Mouse (Mus musculus) ES-Bruce4 (cell line): Measurements from ENCODE around the gene Acoxl. TPM values are rescaled to one million over a fixed set of nuclear protein-coding genes. Genes with fewer than 3 reads are reported as not detected.

ENCODE experiments used
- H3K27ac ChIP-seq: 2 replicates; pipeline ENCODE4 v1.5.1; 2012; ENCODE audit warnings: low read length, inconsistent platforms; ENCODE audit not compliant: insufficient read depth
- H3K27me3 ChIP-seq: 2 replicates; pipeline ENCODE4 v1.6.1; 2012; ENCODE audit warnings: mild to moderate bottlenecking, low read length, inconsistent platforms; ENCODE audit not compliant: control insufficient read depth, poor library complexity, insufficient read depth, severe bottlenecking
- H3K36me3 ChIP-seq: 2 replicates; pipeline ENCODE4 v1.6.1; 2012; ENCODE audit warnings: inconsistent platforms, mild to moderate bottlenecking, low read length, moderate library complexity; ENCODE audit not compliant: control insufficient read depth, poor library complexity, insufficient read depth, severe bottlenecking
- H3K4me1 ChIP-seq: one replicate; pipeline ENCODE4 v1.8.1; 2011; ENCODE audit warnings: low read length; ENCODE audit not compliant: control insufficient read depth, insufficient read depth
- H3K4me3 ChIP-seq: 2 replicates; pipeline ENCODE4 v1.5.1; 2011; ENCODE audit warnings: low read depth, mild to moderate bottlenecking, low read length
- H3K9ac ChIP-seq: 2 replicates; pipeline ENCODE4 v1.6.1; 2012; ENCODE audit warnings: low read depth, mild to moderate bottlenecking, inconsistent platforms; ENCODE audit not compliant: poor library complexity, severe bottlenecking
- H3K9me3 ChIP-seq: replicated peaks from 2 replicates; pipeline ENCODE4 v1.6.1; 2012; ENCODE audit warnings: mild to moderate bottlenecking, low read length, inconsistent platforms; ENCODE audit not compliant: control insufficient read depth, poor library complexity, insufficient read depth, severe bottlenecking
- CTCF ChIP-seq: IDR thresholded peaks from one replicate; pipeline ENCODE4 v1.8.1; 2011; ENCODE audit warnings: low read depth, low read length
- EP300 ChIP-seq: IDR thresholded peaks from 2 replicates; pipeline ENCODE4 v1.6.1; 2011; ENCODE audit warnings: low read depth, low read length; ENCODE audit not compliant: insufficient read depth
- POLR2A ChIP-seq: IDR thresholded peaks from one replicate; pipeline ENCODE4 v1.8.1; 2011; ENCODE audit warnings: low read length; ENCODE audit not compliant: insufficient read depth
- polyA plus RNA-seq: library from polyadenylated mRNA; stranded (reverse); fragments of >200 nt; gene quantifications from 2 replicates; pipeline ENCODE4 v1.2.4, GENCODE M21; 2011; ENCODE audit warnings: low read depth; ENCODE audit not compliant: missing spikeins, insufficient read depth, insufficient read length

Gene Acoxl
- polyA plus RNA-seq, 1 experiment: not detected

- Histone ChIP-seq H3K27me3 (no peaks in the 10 kb centered on the region), H3K4me3 (no peak overlapping the region), H3K4me1 (peaks cover 7% of the 10 kb centered on the region), H3K36me3 (peaks cover 26% of the 10 kb centered on the region), H3K9me3 (peaks cover 7% of the 10 kb centered on the region; the same call in 1 of the 2 replicates), H3K27ac (no peak overlapping the region), H3K9ac (no peak overlapping the region)
- TF ChIP-seq CTCF (peak; percentile 10), POLR2A (no peak)
Measured at GRCm38 (mm10) chr2:128140183-128140582, 301.5 kb downstream of the Acoxl start.

GRCm38 (mm10) chr2:128143992-128144391, 305.3 kb downstream of the Acoxl start:
- Histone ChIP-seq H3K4me1 (peaks cover 1% of the 10 kb centered on the region), H3K4me3 (no peak overlapping the region), H3K36me3 (peaks cover 29% of the 10 kb centered on the region), H3K27me3 (no peaks in the 10 kb centered on the region), H3K9ac (no peak overlapping the region), H3K9me3 (no peaks in the 10 kb centered on the region), H3K27ac (no peak overlapping the region)
- no peak for TF ChIP-seq EP300
- no peak for TF ChIP-seq POLR2A
- no peak for TF ChIP-seq CTCF

GRCm38 (mm10) chr2:128145433-128145832, 306.8 kb downstream of the Acoxl start:
- H3K9ac ChIP-seq: no peak overlapping the region
- H3K9me3 ChIP-seq: no peaks in the 10 kb centered on the region
- no peaks in the 10 kb centered on the region for H3K4me1 ChIP-seq
- no peaks in the 10 kb centered on the region for H3K27me3 ChIP-seq
- H3K36me3 ChIP-seq: peaks cover 35% of the 10 kb centered on the region
- TF ChIP-seq POLR2A: no peak
- TF ChIP-seq CTCF: no peak
- no peak for TF ChIP-seq EP300
- no peak overlapping the region for H3K27ac ChIP-seq
- no peak overlapping the region for H3K4me3 ChIP-seq

- H3K4me3 ChIP-seq: no peak overlapping the region
- TF ChIP-seq EP300 (no peak), POLR2A (no peak), CTCF (no peak)
- no peaks in the 10 kb centered on the region for H3K9me3 ChIP-seq
- peaks cover 3% of the 10 kb centered on the region for H3K4me1 ChIP-seq
- no peak overlapping the region for H3K27ac ChIP-seq
- H3K36me3 ChIP-seq: peaks cover 18% of the 10 kb centered on the region
- no peaks in the 10 kb centered on the region for H3K27me3 ChIP-seq
- H3K9ac ChIP-seq: no peak overlapping the region
Measured at GRCm38 (mm10) chr2:128149596-128149995, 310.9 kb downstream of the Acoxl start.

GRCm38 (mm10) chr2:128152211-128152610, 313.5 kb downstream of the Acoxl start:
- Histone ChIP-seq H3K27ac (no peak overlapping the region; the same call in 1 of the 2 replicates), H3K4me1 (peaks cover 3% of the 10 kb centered on the region), H3K9me3 (no peaks in the 10 kb centered on the region), H3K27me3 (no peaks in the 10 kb centered on the region), H3K36me3 (peaks cover 15% of the 10 kb centered on the region), H3K9ac (no peak overlapping the region), H3K4me3 (no peak overlapping the region)
- TF ChIP-seq POLR2A (no peak), EP300 (no peak), CTCF (no peak)

GRCm38 (mm10) chr2:128152845-128153550, 314.3 kb downstream of the Acoxl start:
- Histone ChIP-seq H3K4me1 (peaks cover 3% of the 10 kb centered on the region), H3K4me3 (0 out of 2 replicates have a peak overlapping the region, but pooled peaks have one; percentile 2), H3K27me3 (no peaks in the 10 kb centered on the region), H3K9me3 (no peaks in the 10 kb centered on the region), H3K9ac (no peak overlapping the region), H3K36me3 (peaks cover 12% of the 10 kb centered on the region), H3K27ac (no peak overlapping the region)
- TF ChIP-seq POLR2A (no peak), CTCF (no peak), EP300 (no peak)
